Mouse (Mus musculus) forebrain, embryonic 10.5 days (tissue): ENCODE measurements around the gene Xxylt1. TPM values are rescaled to one million over a fixed set of nuclear protein-coding genes. Genes with fewer than 3 reads are reported as not detected.

Source experiments
- DNase-seq: peaks from one replicate; pipeline ENCODE4 v3.0.0-alpha.2; 2017; ENCODE audit warnings: low spot score; ENCODE audit errors: extremely low spot score
- H3K27ac ChIP-seq: fragments of 300-500 bp; sonication (generic); 2 replicates; pipeline ENCODE4 v1.5.1; 2016; ENCODE audit warnings: mild to moderate bottlenecking
- H3K27me3 ChIP-seq: fragments of 300-500 bp; sonication (generic); 2 replicates; pipeline ENCODE4 v1.6.1; 2016; ENCODE audit warnings: mild to moderate bottlenecking; ENCODE audit not compliant: poor library complexity, severe bottlenecking
- H3K36me3 ChIP-seq: fragments of 300-500 bp; sonication (generic); replicated peaks from 2 replicates; pipeline ENCODE4 v1.6.1; 2016; ENCODE audit warnings: mild to moderate bottlenecking, moderate library complexity
- H3K4me1 ChIP-seq: fragments of 300-500 bp; sonication (generic); 2 replicates; pipeline ENCODE4 v1.6.1; 2016
- H3K4me3 ChIP-seq: fragments of 300-500 bp; sonication (generic); 2 replicates; pipeline ENCODE4 v1.5.1; 2016; ENCODE audit warnings: mild to moderate bottlenecking, moderate library complexity
- H3K9me3 ChIP-seq: fragments of 300-500 bp; sonication (generic); 2 replicates; pipeline ENCODE4 v1.6.1; 2016; ENCODE audit warnings: mild to moderate bottlenecking, moderate library complexity
- WGBS: fragments of 180-500 bp; shearing (Covaris S2); methylation state at CpG from one replicate; pipeline ENCODE4 v1.1.7; 2016; 5-methylcytosine and 5-hydroxymethylcytosine counted together
- polyA plus RNA-seq: library from polyadenylated mRNA; unstranded; fragments of >200 nt; fragmentation: Nextera tagmentation; extraction: Ambion mirVana; gene quantifications from 2 replicates; pipeline ENCODE4 v1.2.1, GENCODE M21; 2016

Xxylt1 gene
- polyA plus RNA-seq, 1 experiment from 2014 or later = 13.9 TPM

GRCm38 (mm10) chr16:31074324-31074908 is 6.8 kb downstream of the Xxylt1 start:
- Histone ChIP-seq H3K27ac (no peak overlapping the region), H3K4me3 (no peak overlapping the region), H3K36me3 (peaks cover 11% of the 10 kb centered on the region), H3K27me3 (no peaks in the 10 kb centered on the region), H3K4me1 (peaks cover 21% of the 10 kb centered on the region), H3K9me3 (no peaks in the 10 kb centered on the region)
- DNase-seq = no peak
- WGBS = 85% methylated on average over 3 of the region's 3 CpGs

- WGBS = 84% methylated on average over 6 of the region's 6 CpGs
- H3K36me3 ChIP-seq = 0 out of 2 replicates have a peak, but pooled peaks cover 3% of the 10 kb centered on the region
- peaks cover 36% of the 10 kb centered on the region for H3K4me1 ChIP-seq
- no peaks in the 10 kb centered on the region for H3K9me3 ChIP-seq
- no peaks in the 10 kb centered on the region for H3K27me3 ChIP-seq
- DNase-seq = no peak
- no peak overlapping the region for H3K27ac ChIP-seq
- no peak overlapping the region for H3K4me3 ChIP-seq
Measured at GRCm38 (mm10) chr16:31071731-31072130, 9.5 kb downstream of the Xxylt1 start.

- Histone ChIP-seq H3K27ac (peak overlapping the region; percentile 77), H3K4me1 (peaks cover 42% of the 10 kb centered on the region)
Measured at GRCm38 (mm10) chr16:31070358-31071133, 10.7 kb downstream of the Xxylt1 start.

GRCm38 (mm10) chr16:31069211-31070166 is 11.7 kb downstream of the Xxylt1 start:
- no peaks in the 10 kb centered on the region for H3K9me3 ChIP-seq
- H3K36me3 ChIP-seq = no peaks in the 10 kb centered on the region
- no peaks in the 10 kb centered on the region for H3K27me3 ChIP-seq
- 0 out of 2 replicates have a peak overlapping the region, but pooled peaks have one; percentile 77 for H3K27ac ChIP-seq
- WGBS = 89% methylated on average over 14 of the region's 14 CpGs
- peaks cover 42% of the 10 kb centered on the region for H3K4me1 ChIP-seq
- DNase-seq = no peak
- no peak overlapping the region for H3K4me3 ChIP-seq

More at GRCm38 (mm10) chr16:31070358-31071133, 10.7 kb downstream of the Xxylt1 start:
- WGBS = 24% methylated on average over 21 of the region's 21 CpGs
- peak overlapping the region; percentile 23; the same call in 1 of the 2 replicates for H3K4me3 ChIP-seq
- no peaks in the 10 kb centered on the region for H3K9me3 ChIP-seq
- H3K36me3 ChIP-seq = 0 out of 2 replicates have a peak, but pooled peaks cover 3% of the 10 kb centered on the region
- no peaks in the 10 kb centered on the region for H3K27me3 ChIP-seq
- peak; percentile 86 for DNase-seq

- DNase-seq = no peak
- H3K27me3 ChIP-seq = no peaks in the 10 kb centered on the region
- no peak overlapping the region for H3K27ac ChIP-seq
- H3K4me1 ChIP-seq = peaks cover 42% of the 10 kb centered on the region
- WGBS = 84% methylated on average over 7 of the region's 7 CpGs
- no peaks in the 10 kb centered on the region for H3K36me3 ChIP-seq
- no peak overlapping the region for H3K4me3 ChIP-seq
- no peaks in the 10 kb centered on the region for H3K9me3 ChIP-seq
Measured at GRCm38 (mm10) chr16:31068280-31068679, 13.0 kb downstream of the Xxylt1 start.

GRCm38 (mm10) chr16:31066344-31067098 is 14.7 kb downstream of the Xxylt1 start:
- Histone ChIP-seq H3K27ac (peak overlapping the region; percentile 53), H3K4me3 (no peak overlapping the region), H3K9me3 (no peaks in the 10 kb centered on the region), H3K36me3 (no peaks in the 10 kb centered on the region), H3K27me3 (no peaks in the 10 kb centered on the region), H3K4me1 (peaks cover 46% of the 10 kb centered on the region)
- no peak for DNase-seq
- WGBS = 75% methylated on average over 15 of the region's 15 CpGs

GRCm38 (mm10) chr16:31064782-31065181 is 16.4 kb downstream of the Xxylt1 start:
- Histone ChIP-seq H3K27ac (no peak overlapping the region), H3K27me3 (no peaks in the 10 kb centered on the region), H3K4me3 (no peak overlapping the region), H3K36me3 (no peaks in the 10 kb centered on the region), H3K4me1 (peaks cover 41% of the 10 kb centered on the region), H3K9me3 (no peaks in the 10 kb centered on the region)
- WGBS = 93% methylated on average over 6 of the region's 6 CpGs
- no peak for DNase-seq

- peak overlapping the region; percentile 13; the same call in 1 of the 2 replicates for H3K27ac ChIP-seq
- no peaks in the 10 kb centered on the region for H3K27me3 ChIP-seq
- no peak overlapping the region for H3K4me3 ChIP-seq
- no peak for DNase-seq
- H3K9me3 ChIP-seq = no peaks in the 10 kb centered on the region
- peaks cover 48% of the 10 kb centered on the region for H3K4me1 ChIP-seq
- WGBS = 94% methylated on average over 3 of the region's 3 CpGs
- no peaks in the 10 kb centered on the region for H3K36me3 ChIP-seq
Measured at GRCm38 (mm10) chr16:31062918-31063317, 18.3 kb downstream of the Xxylt1 start.

GRCm38 (mm10) chr16:31061246-31061880 is 19.9 kb downstream of the Xxylt1 start:
- no peaks in the 10 kb centered on the region for H3K9me3 ChIP-seq
- H3K36me3 ChIP-seq = no peaks in the 10 kb centered on the region
- H3K4me1 ChIP-seq = peaks cover 38% of the 10 kb centered on the region
- 83% methylated on average over 11 of the region's 11 CpGs for WGBS
- H3K4me3 ChIP-seq = no peak overlapping the region
- DNase-seq = peak; percentile 45
- H3K27ac ChIP-seq = peak overlapping the region; percentile 45; the same call in 1 of the 2 replicates
- H3K27me3 ChIP-seq = no peaks in the 10 kb centered on the region

GRCm38 (mm10) chr16:31060714-31061113 is 20.5 kb downstream of the Xxylt1 start:
- no peak overlapping the region for H3K27ac ChIP-seq
- WGBS = 92% methylated on average over 13 of the region's 13 CpGs
- DNase-seq = no peak

GRCm38 (mm10) chr16:31060226-31060625 is 21.0 kb downstream of the Xxylt1 start:
- WGBS = 92% methylated on average over 3 of the region's 3 CpGs

More at GRCm38 (mm10) chr16:31060714-31061113, 20.5 kb downstream of the Xxylt1 start:
- Histone ChIP-seq H3K27me3 (no peaks in the 10 kb centered on the region), H3K4me3 (no peak overlapping the region), H3K9me3 (no peaks in the 10 kb centered on the region), H3K4me1 (peaks cover 36% of the 10 kb centered on the region), H3K36me3 (no peaks in the 10 kb centered on the region)

More at GRCm38 (mm10) chr16:31060226-31060625, 21.0 kb downstream of the Xxylt1 start:
- Histone ChIP-seq H3K27ac (no peak overlapping the region), H3K4me3 (no peak overlapping the region), H3K36me3 (no peaks in the 10 kb centered on the region), H3K27me3 (no peaks in the 10 kb centered on the region), H3K9me3 (no peaks in the 10 kb centered on the region), H3K4me1 (peaks cover 36% of the 10 kb centered on the region)
- no peak for DNase-seq
